In the genomic region with DNA sequence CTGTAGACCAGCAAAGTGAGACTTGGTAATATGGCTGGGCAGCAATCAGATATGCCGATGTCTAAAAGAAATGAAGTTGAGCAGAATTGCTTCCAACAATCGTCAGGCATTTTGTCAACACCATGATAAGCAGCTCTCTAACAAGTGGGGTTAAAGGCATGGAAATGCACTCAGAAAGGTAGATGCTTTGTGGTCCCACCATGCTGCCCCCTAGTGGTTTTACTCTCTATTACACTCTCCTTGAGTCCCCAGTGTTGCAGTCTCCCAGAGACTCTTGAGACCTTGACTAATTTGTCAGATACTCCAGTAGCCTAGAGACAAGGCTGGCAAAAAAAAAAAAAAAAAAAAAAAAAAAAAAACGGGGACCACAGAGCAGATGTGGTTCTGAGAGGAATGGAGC, we compare ENCODE assay signal across 27 mouse cellular contexts.
DNase-seq lines count a peak whose midpoint lies in the region; ATAC-seq and TF ChIP-seq lines count a peak whose summit lies in the region.
"Had no signal": no experiment of that assay in that cellular context is flagged by ENCODE, and none has a peak within 500 bp of the region (broad histone marks: within the 10 kb centered on the region; RNA-seq: fewer than 3 reads in every experiment).

No protein-coding gene starts in this region.

- TF ChIP-seq CTCF in left cerebral cortex, adult 2 months (IDR thresholded peaks at IDR 0.05), result peak; percentile 13

- no peak for ATAC-seq in frontal cortex, adult (ENCODE audit: low TSS enrichment)
- ATAC-seq: activated CD4-positive, CD25-positive, alpha-beta regulatory T cell, adult 4 months; forebrain, embryonic 16.5 days; midbrain, embryonic 15.5 days had no signal

- H3K27ac ChIP-seq in left cerebral cortex, adult 2 months, result no peak overlapping the region
- H3K27ac ChIP-seq: embryonic facial prominence, embryonic 10.5 days; heart, embryonic 13.5 days; hindbrain, embryonic 13.5 days; limb, embryonic 15.5 days; midbrain, embryonic 15.5 days had no signal

- intact Hi-C loops in left cerebral cortex, adult 2 months (cut with DNase I), result no loop called here
- intact Hi-C loops in left cerebral cortex, postnatal 14 days (cut with DNase I), result no loop called here

- DNase-seq in embryo, embryonic 10 days (ENCODE audit: low spot score), result peak; percentile 3
- no peak for DNase-seq in embryo, embryonic 11 days
- DNase-seq in left cerebral cortex, adult 2 months (ENCODE audit: extremely low spot score in 1 of 2, low spot score in 2 of 2), result no peak
- no peak for DNase-seq in left cerebral cortex, postnatal 14 days (ENCODE audit: low spot score in 2 of 2)
- DNase-seq in 3T3-L1 (ENCODE audit: low read depth, low spot score), result peak; percentile 4
- peak; percentile 39 for DNase-seq in MEL-GATA-1-ER (ENCODE audit: extremely low read depth, low read depth)
- no peak for DNase-seq in adrenal gland, adult 8-10 months
- DNase-seq: adrenal gland, postnatal 10 days; cerebellum, adult 18-20 months; cerebellum, postnatal 25 days; gastrocnemius, postnatal 25 days; heart, adult 18-20 months; heart, postnatal 14 days; kidney, adult 9 months; kidney, postnatal 25 days; left cerebral cortex, postnatal 4 days; lung, adult 18-20 months; lung, postnatal 4 days; thymus, postnatal 25 days had no signal

- H3K4me3 ChIP-seq in left cerebral cortex, adult 2 months, result no peak overlapping the region
- H3K4me3 ChIP-seq: embryonic facial prominence, embryonic 10.5 days; heart, embryonic 13.5 days; hindbrain, embryonic 13.5 days; limb, embryonic 15.5 days; midbrain, embryonic 15.5 days had no signal

Comparison
In these comparisons a context has a peak if more than half of its experiments do, and no peak if none do; other contexts are left out.
1. DNase-seq: peak in embryo, embryonic 10 days (single experiment), 3T3-L1 (single experiment) and MEL-GATA-1-ER (single experiment); none in embryo, embryonic 11 days (single experiment), left cerebral cortex, adult 2 months (0 of 2), left cerebral cortex, postnatal 14 days (0 of 2) and adrenal gland, adult 8-10 months (single experiment).